Mouse (Mus musculus): ENCODE data around the gene Plekhh2.

DNA sequence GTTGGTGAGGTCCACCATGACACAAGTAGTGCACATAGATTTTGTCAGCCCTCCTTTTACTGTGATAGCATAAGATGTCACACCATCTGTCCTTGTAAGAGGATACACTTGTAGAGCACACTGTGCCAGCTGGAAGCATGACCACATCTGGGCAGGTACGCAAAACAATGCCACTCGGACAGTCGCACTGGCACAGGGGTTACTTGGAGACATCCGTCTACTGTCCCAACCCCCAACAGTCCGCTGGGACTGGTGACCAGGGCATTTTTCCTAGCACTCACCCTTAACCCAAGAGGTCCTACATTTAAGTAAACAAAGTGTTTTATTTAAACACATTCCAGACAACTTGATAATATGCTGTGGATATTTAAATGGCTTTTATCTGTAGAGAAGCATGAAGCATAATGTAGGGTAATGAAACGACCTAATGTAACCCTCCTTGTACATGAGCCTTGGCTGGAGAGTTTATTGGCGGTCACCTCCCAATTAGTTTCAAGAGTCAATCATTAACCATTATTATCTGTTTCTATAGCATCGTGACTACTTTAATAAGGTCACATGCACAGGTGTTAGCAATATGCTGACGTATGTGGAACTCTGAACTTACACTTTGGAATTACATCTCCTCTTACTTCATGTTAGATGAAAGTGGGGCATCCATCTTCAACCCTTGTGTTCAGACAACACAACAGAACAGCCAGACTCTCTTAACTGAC is 138.8 kb downstream of the Plekhh2 start:
- TF ChIP-seq CTCF (IDR thresholded peaks at IDR 0.05; ENCODE audit: borderline replicate concordance, insufficient read depth, low read length) (no peak), POLR2A (IDR thresholded peaks at IDR 0.05; ENCODE audit: low read depth, low read length) (no peak)
